Mouse (Mus musculus) megakaryocyte progenitor cell, adult 5-6 weeks (primary cell): ENCODE measurements around the gene Irf2bp2. TPM values are rescaled to one million over a fixed set of nuclear protein-coding genes. Genes with fewer than 3 reads are reported as not detected.

Experiments
- ATAC-seq: replicated peaks from 2 replicates; pipeline ENCODE4 v1.8.0; 2016; ENCODE audit warnings: mild to moderate bottlenecking, moderate TSS enrichment, inconsistent platforms; ENCODE audit not compliant: poor library complexity
- total RNA-seq, 2 experiments: library from RNA; stranded (forward) in 1 of 2; stranded (reverse) in 1 of 2; fragments of 157-497, 149-512 nt in 1 of 2; fragments of 200-1000 nt in 1 of 2; gene quantifications; 2 replicates each; pipeline versions ENCODE4 v1.2.3 to v1.2.4; 2015 to 2017

The Irf2bp2 gene
- total RNA-seq (2015) (109 and 114 TPM in 2 replicates), total RNA-seq (2017) (95.7 and 110 TPM in 2 replicates)

DNA sequence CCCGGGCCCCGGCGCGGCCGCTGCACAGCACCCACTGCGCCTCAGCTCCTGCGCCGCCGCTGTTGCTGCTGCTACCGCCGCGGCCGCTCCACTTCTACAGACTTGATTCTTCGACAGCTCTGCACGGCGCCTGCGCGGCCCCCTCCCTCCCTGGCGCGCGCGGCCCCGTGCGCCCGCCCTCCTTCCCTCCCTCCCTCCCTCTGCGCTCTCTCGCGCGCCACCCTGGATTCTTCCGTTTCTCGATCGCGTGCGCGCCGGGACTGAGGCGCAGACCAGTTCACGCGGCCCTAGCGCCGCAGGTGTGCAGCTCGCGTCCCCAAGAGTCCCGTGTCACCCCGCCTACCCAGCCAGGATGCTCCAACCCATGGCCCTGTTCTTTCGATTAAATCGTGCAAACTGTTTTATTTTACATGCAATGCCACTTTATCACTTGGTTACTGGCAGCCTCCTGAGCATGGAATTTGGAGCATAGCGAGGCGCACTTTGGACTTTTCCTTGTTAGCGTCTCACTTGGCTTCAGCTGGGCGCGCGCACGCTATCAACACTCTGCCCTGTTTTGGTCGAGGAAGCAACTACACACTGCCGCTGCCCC is at the start of gene Irf2bp2:
Gene Irf2bp2, minus strand, starts transcription at position 98 of the 592 bp plus-strand sequence.
- ATAC-seq: peak; percentile 14

DNA sequence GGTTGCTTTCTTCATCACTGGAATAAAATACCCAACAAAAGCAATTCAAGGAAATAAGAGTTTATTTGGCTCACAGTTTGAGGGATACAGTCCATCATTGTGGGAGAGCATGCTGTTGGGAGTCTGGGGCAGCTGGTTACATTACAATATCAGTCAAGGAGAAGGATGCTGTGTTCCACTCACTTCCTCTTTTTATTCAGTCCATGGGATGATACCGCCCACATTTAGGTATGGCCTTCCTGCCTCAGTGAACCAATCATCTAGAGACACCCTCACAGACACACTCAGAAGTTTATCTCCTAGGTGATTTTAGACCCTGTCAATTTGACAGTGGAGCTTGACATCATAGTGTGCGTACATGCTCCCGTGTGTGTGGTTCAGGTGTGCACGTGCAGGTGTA is 48.9 kb upstream of the Irf2bp2 start:
- peak; percentile 53; the same call in 1 of the 2 replicates for ATAC-seq

DNA sequence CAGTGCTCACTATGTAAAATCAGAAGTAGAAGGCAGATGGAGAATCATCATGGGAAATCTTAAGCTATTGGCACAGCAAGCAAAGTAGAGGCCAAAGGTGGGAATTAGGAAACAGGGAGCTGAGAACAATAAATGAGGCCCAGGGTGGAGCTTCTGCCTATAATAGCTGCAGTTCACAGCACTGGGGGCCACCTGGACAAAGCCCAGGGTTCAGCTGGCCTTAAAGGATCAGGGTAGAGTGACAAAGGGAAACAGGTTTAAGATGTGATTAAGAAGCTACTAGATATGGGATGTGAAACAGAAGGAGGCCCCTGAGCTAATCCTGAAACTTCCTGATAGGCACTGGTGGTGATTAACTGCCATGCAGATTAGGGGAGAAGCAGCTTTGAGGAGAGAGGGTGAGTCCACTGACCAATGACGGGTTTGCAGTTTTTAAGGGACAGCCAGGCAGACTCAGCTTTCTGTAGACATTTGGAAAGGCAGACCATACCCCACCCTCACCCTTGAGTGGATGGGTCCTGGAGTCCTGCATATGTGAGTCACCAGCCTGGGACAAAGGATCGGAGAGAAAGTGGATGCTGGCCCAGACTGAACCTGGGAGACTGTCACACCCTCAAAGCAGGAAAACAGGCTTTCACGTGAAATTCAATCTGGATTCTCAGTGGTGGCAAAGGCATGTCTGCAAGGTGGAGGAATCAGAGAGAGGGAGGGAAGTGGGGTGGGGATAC is 47.9 kb upstream of the Irf2bp2 start:
- peak; percentile 48 for ATAC-seq

DNA sequence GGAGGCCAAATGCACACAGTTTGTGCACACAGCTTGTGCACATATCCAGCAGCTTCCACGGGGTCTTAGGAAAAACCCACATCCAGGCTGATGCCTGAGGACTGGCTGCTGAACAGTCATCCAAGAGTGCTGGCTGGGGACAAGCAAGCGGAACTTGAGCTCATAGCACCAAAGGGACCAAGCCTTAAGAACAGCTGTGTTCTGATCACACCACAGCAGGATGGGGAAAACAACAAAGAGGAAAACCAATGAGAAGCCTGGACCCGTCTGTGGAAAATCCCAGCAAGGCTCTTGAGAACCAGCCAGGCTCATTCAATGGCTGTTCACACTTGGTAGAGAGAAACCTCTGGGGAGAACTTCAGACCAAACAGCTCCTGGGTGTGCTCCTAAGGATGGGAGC is 45.4 kb upstream of the Irf2bp2 start:
- ATAC-seq: no peak

DNA sequence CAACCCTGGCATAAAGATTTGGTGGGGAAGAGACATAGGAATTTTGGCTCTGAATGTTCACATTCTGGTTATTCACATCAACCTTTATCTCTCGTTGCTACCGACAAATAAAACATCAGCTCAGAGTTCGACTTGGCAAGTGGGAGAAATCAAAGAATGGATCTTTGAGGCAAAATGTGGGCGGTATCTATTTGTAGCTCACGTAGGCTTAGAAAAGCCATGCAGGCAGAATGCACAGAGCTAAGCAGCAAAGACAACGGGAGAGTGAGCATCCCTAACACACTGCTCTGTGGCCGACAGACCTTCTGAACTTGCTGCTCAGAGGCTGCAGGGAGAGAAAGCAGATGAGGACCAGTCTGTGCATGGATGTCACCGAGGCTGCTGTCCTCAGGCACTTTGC is 44.2 kb upstream of the Irf2bp2 start:
- no peak for ATAC-seq

DNA sequence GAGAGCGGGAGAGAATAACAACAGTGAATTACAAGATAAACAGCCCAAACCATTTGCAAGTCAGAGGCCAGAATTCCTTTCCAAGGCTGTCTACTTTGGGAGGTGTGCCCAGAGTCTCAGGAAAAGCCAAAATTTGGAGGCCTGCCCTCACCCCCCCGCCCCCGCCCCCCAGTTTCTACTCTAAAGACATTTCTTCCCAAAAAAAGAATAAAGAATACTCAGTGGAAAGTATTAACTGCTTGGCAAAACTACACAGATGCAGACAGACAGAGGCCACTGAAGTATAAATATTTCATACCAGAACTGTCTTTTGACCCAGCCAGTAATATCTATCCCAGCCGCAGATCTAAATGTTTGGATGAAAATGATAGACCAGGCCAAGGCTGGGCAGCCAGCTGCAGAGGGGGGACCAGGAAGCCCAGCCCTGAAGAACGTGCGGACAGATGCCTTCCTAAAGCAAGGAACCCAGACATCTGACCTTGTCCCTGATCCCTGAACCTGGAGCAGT is 40.8 kb upstream of the Irf2bp2 start:
- no peak for ATAC-seq

DNA sequence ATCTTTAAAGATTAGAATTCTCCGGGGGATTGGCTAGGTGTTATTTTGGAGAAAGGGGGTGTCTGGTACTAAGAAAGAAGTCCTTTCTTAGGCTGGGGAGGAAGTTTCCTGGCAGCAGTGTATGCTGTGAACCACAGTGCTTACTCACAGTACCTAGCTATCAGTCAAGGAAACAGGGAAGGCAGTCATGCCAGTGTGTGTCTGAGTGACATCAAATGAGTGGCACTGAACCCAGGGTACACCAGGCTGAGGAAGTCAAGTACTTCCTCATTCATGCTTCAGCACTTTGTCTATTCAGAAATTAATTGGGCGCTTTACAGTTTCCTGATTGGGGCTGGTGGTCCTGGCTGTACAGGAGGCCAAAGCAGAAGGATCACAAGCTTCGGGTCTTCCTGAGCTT is 34.8 kb upstream of the Irf2bp2 start:
- peak; percentile 77 for ATAC-seq

DNA sequence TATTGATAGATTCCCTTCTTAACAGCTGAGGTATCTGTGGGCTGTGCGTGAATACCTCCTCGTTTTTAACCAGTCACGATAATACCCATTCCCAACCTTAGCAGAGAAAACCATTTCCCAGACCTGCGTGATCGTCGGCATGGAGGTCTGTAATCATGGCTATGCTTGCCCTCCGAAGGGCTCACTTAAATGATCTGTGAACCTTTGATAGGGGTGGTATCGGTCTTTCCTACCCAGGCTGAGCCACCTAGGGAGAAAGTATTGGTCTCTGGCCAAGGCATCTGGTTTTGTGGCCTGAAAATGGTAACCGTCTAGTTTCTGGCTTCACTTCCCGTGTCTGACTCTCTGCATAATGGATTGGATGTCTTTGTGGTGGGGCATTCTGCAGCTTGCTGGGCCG is 32.6 kb upstream of the Irf2bp2 start:
- ATAC-seq: peak; percentile 77

DNA sequence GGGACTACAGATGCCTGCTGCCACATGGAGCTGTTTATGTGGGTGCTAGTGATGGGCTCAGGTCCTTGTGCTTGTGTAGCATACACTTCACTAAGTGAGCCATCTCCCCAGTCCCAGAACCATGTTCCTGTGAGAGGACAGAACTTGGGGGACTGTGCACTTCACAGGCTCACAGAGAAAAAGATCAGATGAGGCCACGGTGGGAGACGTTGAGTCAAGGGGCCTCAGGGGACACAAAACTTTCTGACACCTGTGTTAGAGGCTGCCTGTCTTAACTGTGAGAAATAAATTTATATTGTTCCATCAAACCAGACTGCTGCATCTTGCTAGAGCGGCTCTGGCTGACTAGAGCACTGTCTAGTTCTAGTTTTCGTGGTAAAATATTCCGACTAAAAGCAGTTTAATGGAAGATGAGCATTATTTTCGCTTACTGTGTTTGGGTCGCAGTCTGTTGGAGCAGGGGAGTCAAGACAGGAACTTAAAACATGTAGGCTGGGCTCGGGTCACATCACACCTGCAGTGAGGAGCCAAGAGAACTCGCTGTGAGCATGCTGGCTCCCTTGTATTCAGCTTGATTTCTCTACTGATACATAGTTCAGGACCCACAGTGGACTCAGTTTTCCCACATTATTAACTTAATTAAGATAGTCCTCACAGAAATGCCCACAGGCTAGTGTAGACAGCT is 28.5 kb upstream of the Irf2bp2 start:
- no peak for ATAC-seq

DNA sequence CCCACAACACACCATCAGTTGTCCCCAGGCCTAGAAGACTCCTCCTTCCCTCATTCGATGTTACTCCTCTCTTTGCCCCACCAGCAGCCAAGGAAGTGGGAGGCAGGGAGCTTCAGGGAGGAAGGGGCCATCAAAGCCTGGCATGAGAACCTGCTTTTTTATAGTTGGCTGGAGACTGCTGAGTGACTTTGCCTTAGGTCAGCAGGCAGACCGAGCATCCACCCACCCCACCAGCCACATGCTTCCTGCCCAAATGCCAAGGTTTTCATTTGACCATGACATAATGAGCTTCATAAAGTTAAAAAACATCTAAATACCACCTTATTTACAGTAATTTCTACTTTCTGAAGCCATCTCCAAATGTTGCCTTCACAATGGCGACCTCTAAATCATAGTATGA is 26.9 kb upstream of the Irf2bp2 start:
- no peak for ATAC-seq

DNA sequence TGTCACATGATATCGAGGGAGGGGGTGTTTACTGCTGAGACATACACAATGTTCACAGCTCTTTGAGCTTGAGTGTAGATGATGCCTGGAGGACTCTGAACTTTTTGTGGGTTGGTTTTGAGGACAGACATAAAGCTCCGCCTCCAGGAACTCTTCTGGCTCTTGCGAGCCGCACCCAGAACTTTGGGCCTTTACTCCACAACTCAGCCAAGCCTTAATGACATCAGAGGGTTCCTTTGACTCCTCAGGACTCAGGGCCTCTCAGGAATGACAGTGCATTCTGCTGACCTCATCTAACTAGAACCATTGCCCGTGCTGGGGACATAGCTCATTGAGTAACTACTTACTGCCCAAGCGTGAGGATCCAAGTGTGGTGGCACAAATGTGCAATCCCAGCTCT is 25.7 kb upstream of the Irf2bp2 start:
- ATAC-seq: peak; percentile 56

DNA sequence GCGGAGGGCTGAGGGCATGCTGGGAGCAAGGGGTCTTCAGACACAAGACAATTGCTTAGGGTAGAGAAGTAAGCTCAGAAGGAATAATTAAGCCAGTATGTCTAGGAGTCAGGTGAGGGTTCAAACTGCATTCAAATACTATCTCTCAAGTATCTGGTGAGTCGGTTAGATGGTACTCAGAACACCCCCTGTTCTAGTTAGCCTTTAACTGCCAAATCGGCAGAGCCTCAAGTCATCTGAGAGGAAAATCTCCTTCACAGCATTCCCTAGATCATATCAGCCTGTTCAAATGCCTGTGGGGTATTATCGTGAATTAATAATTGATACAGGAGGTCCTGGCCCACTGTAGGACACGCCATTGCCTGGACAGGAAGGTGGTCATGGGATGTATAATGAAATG is 23.9 kb upstream of the Irf2bp2 start:
- no peak for ATAC-seq

DNA sequence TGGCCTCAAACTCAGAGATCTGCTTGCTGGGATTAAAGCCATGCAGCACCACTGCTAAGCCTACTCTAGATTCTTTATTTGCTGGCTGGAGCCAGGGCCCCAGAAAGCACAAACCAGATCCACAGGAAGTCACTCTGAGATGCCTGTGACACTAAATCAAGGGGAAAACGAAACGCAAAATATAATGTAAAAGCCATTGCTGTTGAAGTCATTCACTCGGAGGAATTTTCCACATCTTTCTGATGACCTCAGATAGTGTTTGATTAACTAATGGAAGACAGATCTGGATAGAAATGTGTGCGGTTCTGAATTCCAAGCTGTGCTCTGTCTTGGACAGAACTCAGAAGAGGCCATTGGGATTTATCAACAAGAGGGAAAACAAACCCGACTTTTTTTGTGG is 22.9 kb upstream of the Irf2bp2 start:
- no peak for ATAC-seq

DNA sequence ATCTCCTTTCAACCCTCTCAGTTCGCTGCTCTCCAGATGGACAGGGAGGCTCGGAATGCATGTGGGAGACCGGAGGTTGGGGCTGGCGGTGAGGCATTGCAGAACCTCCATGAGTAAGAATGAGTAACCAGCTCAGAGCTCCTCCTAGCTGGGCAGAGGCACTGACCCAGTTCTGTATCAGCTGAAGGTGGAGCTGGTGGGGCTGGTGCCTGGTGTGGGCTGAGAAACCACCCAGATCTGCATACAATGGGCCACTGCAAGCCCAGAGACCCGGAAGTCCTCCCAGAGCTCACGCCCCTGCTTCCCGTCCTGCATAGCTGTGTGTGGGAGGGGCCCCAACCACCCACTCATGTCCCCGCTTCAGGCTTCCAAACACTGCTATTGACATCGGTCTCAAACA is 22.0 kb upstream of the Irf2bp2 start:
- ATAC-seq: peak; percentile 38

DNA sequence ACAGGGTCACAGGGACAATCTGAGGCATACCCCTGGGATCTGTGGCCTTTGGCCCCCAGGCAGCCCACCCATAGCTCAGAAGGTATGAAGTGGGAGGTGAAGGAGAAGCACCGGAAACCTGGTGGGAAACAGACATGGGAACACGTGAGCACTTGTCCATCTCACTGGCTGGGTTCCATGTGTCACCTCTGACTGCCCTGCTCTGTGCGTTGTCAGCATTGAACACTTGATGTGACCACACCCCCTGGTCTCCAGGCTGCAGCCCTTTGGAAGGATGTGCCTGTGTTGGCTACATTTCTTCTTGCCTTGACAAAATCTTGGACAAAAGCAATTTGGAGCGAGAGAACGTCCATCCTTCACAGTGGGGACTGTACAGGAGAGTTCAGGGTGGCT is 20.9 kb upstream of the Irf2bp2 start:
- no peak for ATAC-seq

DNA sequence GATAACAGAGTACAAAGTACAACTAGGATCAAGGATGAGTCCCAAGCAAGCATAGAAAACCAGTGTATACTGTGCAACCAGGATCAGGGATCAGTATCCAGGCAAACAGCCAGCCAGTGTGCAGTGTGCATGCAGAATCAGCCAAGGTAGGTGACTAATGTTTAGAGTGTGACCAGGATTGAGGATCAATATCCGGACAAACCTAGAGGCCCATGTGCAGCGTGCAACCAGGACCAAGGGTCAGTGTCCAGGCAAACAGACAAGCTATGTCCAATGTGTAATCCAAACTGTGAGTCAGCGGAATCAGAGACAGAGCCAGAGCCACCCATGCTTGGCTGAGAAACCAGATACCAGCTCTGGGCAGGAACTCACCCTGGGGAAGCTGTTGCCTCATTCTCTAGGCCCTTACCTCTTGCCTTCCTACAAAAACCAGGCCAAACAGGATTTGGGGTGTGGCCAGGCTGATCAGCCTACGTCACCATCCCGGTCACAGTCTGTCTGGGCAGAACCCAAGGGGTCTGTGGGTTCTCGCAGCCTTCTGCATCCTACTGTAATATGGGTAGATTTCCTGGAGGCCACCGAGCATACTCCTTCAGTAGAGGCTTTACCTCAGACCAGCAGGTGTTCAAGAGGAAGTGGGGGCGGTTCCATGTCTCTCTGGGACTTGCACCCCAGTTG is 20.4 kb upstream of the Irf2bp2 start:
- ATAC-seq: peak; percentile 75

DNA sequence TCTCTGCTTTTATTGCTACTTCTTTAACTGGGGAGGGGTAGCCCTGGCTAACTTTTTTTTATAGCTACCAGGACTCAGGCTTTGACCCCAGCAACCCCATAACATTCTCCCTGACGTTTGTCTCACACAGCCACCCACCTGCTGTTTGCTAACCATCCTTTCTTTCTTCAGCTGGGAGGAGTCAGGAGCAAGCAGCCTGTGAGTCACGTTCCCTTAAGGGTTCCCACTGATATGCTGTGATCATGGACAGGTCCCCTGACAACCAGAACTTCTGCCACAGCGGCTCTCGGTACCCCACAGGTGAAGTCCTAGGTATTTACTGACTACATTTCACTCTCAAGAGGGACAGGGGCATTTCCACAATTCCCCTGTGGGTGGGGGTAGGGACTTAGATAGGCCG is 19.4 kb upstream of the Irf2bp2 start:
- ATAC-seq: no peak

DNA sequence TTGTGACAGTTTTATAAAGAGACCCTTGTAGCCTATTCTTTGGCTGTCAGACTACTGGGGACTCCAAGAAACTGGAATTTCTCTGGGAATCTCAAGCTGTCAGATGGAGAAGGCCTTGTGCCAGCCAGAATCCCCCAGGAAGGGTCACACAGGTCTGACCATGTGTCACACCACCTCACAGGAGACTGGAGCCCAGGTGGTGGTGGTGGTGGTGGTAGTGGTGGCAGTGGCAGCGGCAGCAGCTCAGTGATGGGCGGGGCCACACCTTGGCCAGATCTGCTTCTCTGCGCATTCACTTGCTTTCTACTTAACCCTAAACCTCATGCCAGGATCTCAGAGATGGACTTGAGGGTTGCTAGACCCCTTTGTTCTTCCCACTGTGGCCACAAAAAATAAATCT is 19.0 kb upstream of the Irf2bp2 start:
- ATAC-seq: no peak

DNA sequence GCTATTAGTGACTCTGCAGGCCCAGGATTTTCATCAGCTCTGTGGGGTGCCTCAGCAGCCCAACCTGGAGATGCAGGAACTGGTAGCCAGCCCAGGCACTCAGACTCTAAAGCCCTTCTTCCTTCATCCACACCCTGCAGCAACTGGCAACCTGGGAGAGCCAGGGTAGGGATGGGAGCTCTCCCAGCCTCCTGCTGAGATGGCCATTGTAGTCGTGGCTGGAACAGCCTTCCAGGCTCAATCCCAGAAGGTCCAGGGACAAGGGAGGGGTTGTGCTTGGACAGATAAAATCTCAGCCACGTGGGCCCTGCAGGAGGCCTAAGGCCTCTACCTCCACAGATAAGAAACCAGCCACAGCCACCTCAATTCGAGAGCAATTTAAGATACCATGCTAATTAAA is 16.9 kb upstream of the Irf2bp2 start:
- ATAC-seq: no peak

DNA sequence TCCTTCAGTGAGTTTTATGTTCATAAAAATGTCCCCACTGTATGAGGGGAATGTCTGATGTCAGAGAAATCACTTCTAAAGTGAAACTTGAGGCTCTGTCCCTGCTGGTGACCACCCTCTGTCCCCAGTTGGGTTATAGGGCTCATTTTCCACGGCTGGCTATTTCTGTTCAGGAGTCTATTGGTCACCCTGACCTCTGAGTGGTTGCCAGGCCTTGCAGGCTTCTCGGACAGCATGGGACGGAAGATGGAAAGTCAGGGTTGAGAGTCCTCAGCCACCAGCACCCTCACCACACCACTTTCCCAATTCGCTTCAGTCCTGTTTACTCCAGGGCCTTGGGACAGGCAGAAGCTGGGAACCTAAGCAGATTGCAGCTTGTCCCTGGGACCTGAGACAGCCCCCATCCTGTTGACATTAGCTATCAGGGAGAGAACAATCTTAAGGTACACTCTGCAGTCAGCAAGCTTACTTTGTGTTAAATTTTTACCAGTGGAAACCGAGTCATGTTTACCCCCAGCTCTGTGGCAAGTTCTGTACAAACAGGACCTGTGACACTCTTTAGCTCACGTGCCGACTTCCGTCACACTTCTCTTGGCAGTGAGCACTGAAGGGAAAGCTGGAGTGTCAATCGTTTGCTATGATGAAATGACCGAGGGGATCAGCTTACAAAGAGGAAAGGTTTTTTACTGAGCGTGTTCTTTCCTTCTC is 15.9 kb upstream of the Irf2bp2 start:
- ATAC-seq: no peak
